Mouse (Mus musculus) fibroblast of lung, adult 2 months (primary cell): ENCODE data around the gene Sec23ip.
"Not testable (repeated sequence)": the region's sequence is repeated elsewhere in the genome, so short reads cannot be mapped to it uniquely, and the experiment has no call there.

Experiments
- DNase-seq: peaks from one replicate; pipeline ENCODE4 v3.0.0-alpha.2; 2011; ENCODE audit warnings: low read depth

Sec23ip gene

GRCm38 (mm10) chr7:128744684-128745485 lies at the start of gene Sec23ip:
Sec23ip (plus strand) TSS chr7:128744943.
- DNase-seq, result peak; percentile 98

GRCm38 (mm10) chr7:128699959-128700358 lies 44.8 kb upstream of the Sec23ip start:
- DNase-seq, result not testable (repeated sequence)

GRCm38 (mm10) chr7:128705735-128706134 lies 39.0 kb upstream of the Sec23ip start:
- DNase-seq, result no peak

- no peak for DNase-seq
Measured at GRCm38 (mm10) chr7:128717991-128718390, 26.8 kb upstream of the Sec23ip start.

DNA sequence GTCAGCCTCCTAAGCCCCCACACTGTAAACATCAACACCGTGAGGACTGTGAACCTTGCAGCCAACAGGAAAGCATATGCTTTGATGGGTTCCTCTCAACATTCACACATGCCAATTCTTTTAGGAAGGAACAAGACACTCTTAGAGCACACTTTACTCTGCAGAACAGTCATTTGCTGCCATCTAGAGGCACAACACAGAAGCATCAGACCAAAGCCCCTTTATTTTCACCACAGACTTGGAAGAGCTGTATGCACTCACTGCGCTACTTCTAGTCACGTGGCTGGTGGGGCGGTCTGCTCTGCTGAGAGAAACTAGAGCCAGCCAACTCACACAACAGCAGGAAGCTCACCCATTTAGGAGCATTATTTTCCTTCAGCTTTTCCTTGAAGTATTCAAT lies 20.0 kb upstream of the Sec23ip start:
- peak; percentile 90 for DNase-seq

DNA sequence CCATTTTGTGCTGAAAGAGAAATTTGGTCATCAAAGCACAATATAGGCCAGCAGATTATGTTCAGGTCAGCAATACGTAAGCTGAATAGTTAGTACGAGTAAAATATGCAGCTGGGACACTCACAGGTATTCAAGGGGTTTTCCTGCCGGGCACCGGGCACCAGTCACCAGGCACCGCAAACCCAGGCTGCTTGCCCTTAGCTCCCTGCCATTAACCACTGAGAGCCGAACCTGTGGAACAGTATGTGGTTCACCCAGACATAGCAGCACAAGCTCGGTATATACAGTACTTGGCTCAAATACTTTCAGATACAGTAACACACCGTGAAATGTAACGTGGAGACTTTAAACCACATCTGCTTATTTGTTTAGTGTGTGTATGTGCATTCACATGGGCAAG lies 19.6 kb upstream of the Sec23ip start:
- DNase-seq, result no peak

DNA sequence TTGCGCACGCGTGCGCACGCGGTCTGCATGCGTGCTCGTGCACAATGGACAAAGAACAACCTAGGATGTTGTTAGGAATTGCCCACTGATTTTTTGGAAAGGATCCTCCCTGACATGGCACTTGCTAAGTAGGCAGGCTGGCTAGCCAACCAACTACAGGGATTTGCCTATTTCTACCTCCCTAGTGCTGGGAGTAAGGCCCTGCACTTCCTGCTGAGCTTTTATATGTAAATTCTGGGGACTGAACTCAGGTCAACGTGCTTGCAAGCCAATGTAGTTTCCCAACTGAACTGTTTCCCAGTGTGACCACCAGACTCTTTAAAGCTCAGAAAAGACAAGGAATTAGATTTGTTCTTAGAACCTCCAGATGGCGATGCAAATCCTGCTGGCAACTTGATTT lies 17.7 kb upstream of the Sec23ip start:
- no peak for DNase-seq

GRCm38 (mm10) chr7:128727701-128728100 lies 17.0 kb upstream of the Sec23ip start:
- DNase-seq, result no peak

DNA sequence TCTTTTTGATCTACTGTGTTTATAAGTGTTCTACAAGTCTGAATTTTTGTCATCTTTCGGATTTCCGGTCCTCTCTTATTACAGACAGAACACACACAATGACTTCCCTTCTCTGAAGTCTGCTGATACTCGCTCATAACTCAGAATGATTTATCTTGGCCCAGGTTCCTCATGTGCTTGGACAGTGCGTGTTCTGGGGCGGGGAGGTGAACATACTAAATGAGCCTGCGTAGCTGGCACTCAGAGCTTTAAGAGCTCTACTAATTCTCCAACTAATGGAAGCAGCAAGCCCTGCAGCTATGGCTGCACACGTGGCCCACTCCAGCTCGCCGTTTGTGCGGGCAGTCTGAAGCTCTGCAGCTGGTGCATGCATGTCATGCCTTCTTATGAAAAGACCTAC lies 16.0 kb upstream of the Sec23ip start:
- no peak for DNase-seq

- no peak for DNase-seq
Measured at GRCm38 (mm10) chr7:128731585-128731984, 13.2 kb upstream of the Sec23ip start.

DNA sequence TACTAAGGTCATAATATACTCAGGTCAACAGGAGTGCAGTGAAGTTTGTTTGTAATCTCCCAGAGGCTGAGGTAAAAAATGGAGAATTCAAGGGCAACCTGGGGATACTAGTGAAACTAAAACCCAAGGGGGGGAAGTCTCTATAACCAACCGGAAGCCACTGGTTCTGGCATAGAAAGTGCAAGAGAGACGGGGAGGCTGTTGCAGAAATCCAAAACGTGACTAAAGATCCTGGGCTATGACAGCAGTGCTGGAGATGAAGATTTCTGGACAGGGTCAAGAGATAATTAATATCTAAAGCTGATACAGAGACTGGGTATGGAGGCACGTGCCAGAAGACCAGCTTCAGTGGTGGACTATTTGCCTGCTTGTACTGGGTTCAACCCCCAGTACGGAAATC lies 6.7 kb upstream of the Sec23ip start:
- no peak for DNase-seq

GRCm38 (mm10) chr7:128739116-128739461 lies 5.7 kb upstream of the Sec23ip start:
- no peak for DNase-seq

- no peak for DNase-seq
Measured at GRCm38 (mm10) chr7:128739462-128740277, 5.1 kb upstream of the Sec23ip start.

DNA sequence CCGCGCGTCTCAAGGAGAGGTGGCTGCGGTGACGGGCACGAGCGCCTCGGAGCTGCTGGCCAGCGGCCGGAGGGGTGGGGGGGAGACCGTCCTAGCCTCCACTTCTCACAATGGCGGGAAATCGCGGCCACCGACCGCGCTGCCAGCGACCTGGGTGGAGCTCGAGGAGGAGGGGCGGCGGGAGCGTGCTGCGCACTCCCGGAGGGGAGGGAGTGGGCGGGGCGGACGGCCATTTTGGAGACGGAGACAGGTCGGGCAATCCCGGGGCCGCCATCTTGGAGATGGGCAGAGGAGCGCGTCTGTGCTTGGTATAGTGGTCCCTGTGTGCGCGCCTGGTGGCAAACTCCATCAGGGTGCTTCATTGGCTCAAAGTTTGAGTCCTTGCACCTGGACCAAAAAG lies 4.4 kb upstream of the Sec23ip start, which contains the start of gene Mcmbp:
Gene Mcmbp, minus strand, starts transcription at position 162 of the 400 bp plus-strand sequence.
- DNase-seq, result peak; percentile 62

DNA sequence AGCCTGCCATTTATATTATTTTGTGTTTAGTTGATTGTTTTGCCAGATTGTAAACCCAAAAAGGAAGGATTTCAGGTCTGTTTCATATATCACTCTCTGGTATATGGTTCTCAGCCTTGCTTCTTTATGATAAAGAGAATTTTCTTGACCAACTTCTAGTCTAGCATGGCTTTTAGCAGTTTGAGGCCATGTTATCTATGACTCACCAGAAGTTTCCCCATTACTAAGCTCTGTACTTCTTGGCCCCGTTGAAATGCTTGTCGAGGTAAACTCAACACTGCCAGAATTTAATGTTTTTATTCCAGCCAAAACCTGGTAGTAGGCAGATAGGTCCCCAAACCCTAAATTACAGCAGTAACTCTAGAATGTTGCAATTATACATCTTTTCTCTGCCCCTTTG lies 845 bp upstream of the Sec23ip start:
- DNase-seq, result no peak

DNA sequence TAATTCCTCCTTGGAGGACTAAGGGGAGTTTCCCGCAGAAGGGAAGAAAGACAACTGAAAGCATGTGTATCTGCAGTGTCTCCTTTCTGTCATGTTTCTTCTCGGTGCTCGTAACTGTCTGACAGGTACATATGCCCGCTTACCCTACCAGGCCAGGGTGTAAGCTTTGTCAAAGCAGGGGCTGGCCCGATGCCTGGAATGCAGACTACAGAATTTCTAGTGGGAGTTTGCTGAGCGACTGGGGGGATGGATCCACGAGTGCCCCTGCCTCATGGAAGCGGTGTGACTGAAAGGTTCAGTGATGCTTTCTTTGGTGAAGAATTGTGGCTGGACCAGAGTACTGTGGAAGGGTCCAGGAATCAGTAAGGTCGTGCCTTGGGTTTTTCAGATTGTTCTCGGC lies 1.4 kb downstream of the Sec23ip start:
- DNase-seq, result no peak

DNA sequence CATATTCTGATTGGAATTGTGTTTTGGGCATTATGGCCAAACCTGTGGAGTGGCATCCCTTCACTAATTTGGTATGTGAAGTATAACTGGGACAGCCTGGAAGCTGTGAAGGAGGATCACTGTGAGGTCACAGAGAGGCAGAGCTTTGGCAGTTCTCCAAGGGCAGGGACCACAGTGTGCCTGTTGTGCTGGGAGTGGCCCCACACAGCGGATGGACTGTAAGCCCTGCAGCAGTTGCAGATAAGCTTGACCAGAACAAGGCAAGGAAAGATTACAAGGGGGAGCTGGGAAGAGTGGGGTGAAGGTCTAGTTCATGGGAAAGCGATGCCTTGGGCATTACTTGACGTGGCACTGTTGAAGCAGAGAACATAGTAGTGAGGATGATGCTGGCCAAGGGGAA lies 4.0 kb downstream of the Sec23ip start:
- no peak for DNase-seq

- DNase-seq, result no peak
Measured at GRCm38 (mm10) chr7:128750296-128750695, 5.6 kb downstream of the Sec23ip start.

DNA sequence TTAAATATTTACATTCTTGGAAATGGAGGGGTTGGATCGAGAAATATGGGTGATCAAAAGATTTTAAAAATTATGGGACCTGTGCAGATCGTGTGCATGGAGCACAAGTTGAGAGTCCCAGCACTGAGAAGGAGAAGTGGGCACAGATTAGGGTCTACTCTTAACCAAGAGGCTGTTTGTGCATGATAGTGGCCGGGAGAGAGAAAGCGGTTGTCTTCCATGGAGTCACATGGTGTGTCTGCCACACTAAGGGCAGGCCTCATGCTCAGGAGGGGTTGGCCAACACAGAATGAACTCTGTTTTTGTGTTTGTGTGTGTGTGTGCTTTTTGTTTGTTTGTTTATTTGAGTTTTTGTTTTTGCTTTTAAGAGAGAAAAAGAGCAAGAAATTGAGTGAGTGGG lies 7.3 kb downstream of the Sec23ip start:
- DNase-seq, result no peak

- no peak for DNase-seq
Measured at GRCm38 (mm10) chr7:128755396-128755795, 10.7 kb downstream of the Sec23ip start.

GRCm38 (mm10) chr7:128758948-128759347 lies 14.2 kb downstream of the Sec23ip start:
- no peak for DNase-seq

DNA sequence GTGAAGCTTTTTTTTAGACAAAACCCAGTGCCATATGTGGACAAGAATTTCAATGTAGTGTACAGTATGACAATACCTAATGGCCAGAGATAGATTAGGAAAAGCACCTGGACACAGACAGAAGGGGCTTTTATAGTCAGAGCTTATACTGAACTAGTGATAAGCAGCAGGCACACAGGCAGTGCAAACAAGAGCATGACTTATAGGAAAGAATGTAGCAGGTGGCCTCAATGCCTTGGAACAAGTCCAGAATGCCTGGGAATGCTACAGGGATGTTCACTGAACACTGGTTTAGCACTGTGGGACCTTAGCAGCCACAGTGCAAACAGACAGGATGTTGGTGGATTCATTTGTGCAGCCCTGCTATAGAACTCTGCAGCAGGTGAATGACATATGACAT lies 22.0 kb downstream of the Sec23ip start:
- no peak for DNase-seq

DNA sequence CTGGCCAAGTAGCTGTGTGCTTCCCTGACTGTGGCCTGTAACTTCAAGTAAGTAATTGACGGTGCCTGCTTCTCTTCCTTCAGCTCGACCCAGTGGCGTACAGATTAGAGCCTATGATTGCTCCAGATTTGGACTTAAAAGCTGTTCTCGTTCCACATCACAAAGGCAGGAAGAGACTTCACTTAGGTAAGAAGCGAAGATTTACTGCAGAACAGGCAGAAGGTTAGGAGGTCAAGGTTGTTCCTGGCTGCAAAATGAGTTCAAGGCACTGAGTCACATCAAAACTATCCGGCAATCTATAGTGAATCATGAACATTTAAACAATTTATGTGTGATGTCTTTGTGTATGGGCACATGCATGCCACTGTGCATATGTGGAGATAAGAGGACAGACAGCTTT lies 32.5 kb downstream of the Sec23ip start:
- no peak for DNase-seq
